Mouse (Mus musculus) ES-Bruce4 (cell line): ENCODE results near the gene Klc2.
"Not testable (repeated sequence)": the region's sequence is repeated elsewhere in the genome, so short reads cannot be mapped to it uniquely, and the experiment has no call there.

Experiments used
- CTCF ChIP-seq: IDR thresholded peaks from one replicate; pipeline ENCODE4 v1.8.1; 2011; ENCODE audit warnings: low read depth, low read length
- EP300 ChIP-seq: IDR thresholded peaks from 2 replicates; pipeline ENCODE4 v1.6.1; 2011; ENCODE audit warnings: low read depth, low read length; ENCODE audit not compliant: insufficient read depth

GRCm38 (mm10) chr19:5086533-5086932 lies 31.8 kb downstream of the Klc2 start:
- not testable (repeated sequence) for TF ChIP-seq CTCF, EP300
